Mouse (Mus musculus) G1E-ER4 (cell line): Measurements from ENCODE around the gene Ptges2. TPM values are rescaled to one million over a fixed set of nuclear protein-coding genes. Genes with fewer than 3 reads are reported as not detected.

Source experiments
- GATA1 ChIP-seq: IDR thresholded peaks from one replicate; pipeline ENCODE4 v1.8.0; 2012; ENCODE audit warnings: low read length, inconsistent platforms
- polyA plus RNA-seq: library from polyadenylated mRNA; stranded (reverse); fragments of >175 nt; gene quantifications from 2 replicates; pipeline ENCODE4 v1.2.3, GENCODE M21; 2012

Ptges2 gene
- polyA plus RNA-seq, 1 experiment = 8.1 TPM

GRCm38 (mm10) chr2:32394973-32395372 lies 723 bp upstream of the Ptges2 start:
- no peak for TF ChIP-seq GATA1

GRCm38 (mm10) chr2:32395946-32396621 lies 388 bp downstream of the Ptges2 start:
- no peak for TF ChIP-seq GATA1

- no peak for TF ChIP-seq GATA1
These were observed 999 bp downstream of the Ptges2 start for GRCm38 (mm10) chr2:32396695-32397094.

- TF ChIP-seq GATA1 = no peak
These were observed 9.0 kb downstream of the Ptges2 start for GRCm38 (mm10) chr2:32404663-32405062.

- no peak for TF ChIP-seq GATA1
These were observed 11.6 kb downstream of the Ptges2 start for GRCm38 (mm10) chr2:32407144-32407824.

GRCm38 (mm10) chr2:32408429-32409424 lies 13.0 kb downstream of the Ptges2 start:
- no peak for TF ChIP-seq GATA1

- TF ChIP-seq GATA1 = no peak
These were observed 15.7 kb downstream of the Ptges2 start for GRCm38 (mm10) chr2:32411407-32411806.

GRCm38 (mm10) chr2:32412742-32413531 lies 17.2 kb downstream of the Ptges2 start:
- TF ChIP-seq GATA1 = no peak

GRCm38 (mm10) chr2:32413936-32414335 lies 18.2 kb downstream of the Ptges2 start:
- TF ChIP-seq GATA1 = no peak

GRCm38 (mm10) chr2:32415801-32416200 lies 20.1 kb downstream of the Ptges2 start:
- no peak for TF ChIP-seq GATA1

GRCm38 (mm10) chr2:32416556-32416955 lies 20.9 kb downstream of the Ptges2 start:
- TF ChIP-seq GATA1 = no peak

- no peak for TF ChIP-seq GATA1
These were observed 21.8 kb downstream of the Ptges2 start for GRCm38 (mm10) chr2:32417486-32417885.

GRCm38 (mm10) chr2:32418430-32419151 lies 22.9 kb downstream of the Ptges2 start:
- no peak for TF ChIP-seq GATA1

GRCm38 (mm10) chr2:32419359-32419758 lies 23.7 kb downstream of the Ptges2 start:
- TF ChIP-seq GATA1 = no peak
